Mouse (Mus musculus) v-Abl transformed pro-B cells (cell line): ENCODE data around the gene Tmigd3.

Experiments used
- in situ Hi-C, 2 experiments: fragments of 400-800 bp; cut with MboI; formaldehyde crosslinking; loops; one replicate each; pipeline ENCODE4 v1.15.1; 2025; ENCODE audit not compliant: unreplicated experiment in 2 of 2

Tmigd3 gene

DNA sequence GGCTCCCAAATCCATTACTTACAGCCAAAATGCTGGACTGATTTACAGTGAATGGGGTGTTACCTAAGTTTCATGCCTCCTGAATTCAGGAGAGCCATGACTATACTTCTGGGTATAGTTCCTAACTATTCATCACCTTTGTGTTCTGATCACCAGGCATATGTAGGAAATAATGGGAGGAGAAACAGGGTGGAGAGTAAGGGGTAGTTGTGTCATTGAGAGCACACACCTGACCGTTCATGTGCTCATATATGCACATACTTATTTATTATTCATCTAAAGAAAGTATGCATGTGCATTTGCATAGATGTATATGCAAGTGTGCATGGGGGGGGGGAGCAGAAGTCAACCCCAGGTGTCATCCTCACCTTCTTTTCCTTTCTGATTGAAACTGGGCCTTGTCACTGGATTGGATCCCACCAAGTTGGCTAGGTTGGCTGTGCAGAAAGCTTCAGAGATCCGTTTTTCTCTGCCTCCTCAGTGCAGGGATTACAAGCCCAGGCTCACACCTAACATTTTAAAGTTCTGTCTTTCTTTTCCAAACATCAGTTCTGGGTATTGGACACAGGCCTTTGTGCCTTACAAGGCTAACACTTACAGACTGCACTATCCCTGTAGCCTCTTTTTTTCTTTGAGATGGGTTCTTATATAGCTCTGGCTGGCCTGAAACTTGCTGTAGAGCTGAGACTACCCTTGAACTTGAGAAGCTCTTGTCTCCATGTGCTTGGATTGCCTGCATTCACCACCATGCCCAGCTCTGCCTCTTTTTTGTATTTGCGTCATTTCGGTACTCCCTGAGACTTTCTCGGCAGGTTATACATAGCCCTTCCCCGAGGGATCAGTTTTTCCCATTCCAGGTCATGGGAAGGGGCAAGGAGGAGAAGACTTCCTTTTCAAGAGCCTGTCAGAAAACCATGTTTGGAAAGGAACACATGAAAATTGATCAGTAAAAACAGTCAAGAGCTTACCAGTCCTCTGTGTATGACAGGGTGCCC, 3.0 kb downstream of the Tmigd3 start:
- in situ Hi-C loops: no loop called here

DNA sequence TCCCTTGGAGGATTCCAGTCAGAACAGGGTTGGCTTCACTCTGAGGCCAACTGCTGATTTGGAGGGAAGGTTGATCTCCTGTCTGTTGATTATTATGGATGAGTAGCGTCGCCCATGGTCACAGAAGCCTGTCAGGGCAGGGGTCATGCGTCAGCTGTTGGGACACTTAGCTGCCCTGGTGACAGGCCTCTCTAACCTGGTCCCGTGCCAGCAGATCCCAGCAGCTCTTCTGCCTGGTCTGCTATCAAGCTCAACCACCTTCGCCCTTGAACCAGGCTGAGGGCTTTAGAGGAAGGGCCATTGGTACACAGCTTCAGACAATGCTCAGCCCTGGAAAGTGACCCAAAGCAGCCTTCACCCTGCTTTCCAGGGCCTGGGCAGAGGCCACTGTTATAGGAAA, 5.3 kb downstream of the Tmigd3 start:
- in situ Hi-C loops: no loop called here

DNA sequence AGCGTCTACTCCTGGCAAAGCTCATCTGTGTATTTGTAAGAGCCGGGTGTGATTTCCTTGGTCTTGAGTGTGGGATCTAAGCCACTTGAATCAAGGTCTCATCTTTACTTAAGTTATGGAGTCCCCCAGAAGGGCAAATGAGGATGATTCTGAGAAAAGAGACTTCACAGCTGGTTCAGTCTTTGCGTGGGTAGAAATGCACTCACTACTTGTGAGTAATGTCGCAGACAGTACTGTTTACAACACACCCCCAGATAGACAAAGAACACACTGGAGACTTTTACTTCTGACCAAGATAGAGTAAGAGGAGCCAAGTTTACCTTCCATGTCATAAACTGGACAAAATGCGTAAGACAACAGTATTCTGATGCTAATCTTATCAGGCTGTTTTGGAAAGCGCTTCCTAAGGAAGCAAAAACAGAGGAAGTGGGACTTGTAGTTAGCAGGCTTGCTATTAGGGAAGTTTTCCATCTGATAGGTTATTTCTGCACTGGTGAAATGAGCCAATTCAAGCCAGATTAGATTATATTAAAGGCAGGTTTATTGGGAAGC, 6.6 kb downstream of the Tmigd3 start:
- in situ Hi-C loops: no loop called here

DNA sequence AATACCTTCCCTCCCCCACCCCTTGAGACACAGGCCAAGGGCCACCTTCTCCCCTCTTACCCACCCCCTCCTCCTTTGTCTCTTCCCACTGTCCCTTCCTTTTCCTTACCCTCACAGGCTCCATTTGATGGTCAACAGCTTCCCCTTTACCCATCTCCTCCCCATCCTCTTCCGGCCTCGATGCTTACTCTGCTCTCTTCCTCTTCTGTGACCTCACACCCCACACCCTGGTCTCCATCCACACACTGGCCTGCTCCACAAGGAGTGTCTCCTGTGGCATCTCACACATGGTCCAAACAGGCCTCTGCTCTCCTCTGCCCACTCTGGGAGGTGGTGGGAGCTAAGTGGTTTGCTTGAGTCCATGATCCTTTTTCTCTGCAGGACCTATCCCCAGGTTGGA, 7.2 kb downstream of the Tmigd3 start:
- in situ Hi-C loops: no loop called here

DNA sequence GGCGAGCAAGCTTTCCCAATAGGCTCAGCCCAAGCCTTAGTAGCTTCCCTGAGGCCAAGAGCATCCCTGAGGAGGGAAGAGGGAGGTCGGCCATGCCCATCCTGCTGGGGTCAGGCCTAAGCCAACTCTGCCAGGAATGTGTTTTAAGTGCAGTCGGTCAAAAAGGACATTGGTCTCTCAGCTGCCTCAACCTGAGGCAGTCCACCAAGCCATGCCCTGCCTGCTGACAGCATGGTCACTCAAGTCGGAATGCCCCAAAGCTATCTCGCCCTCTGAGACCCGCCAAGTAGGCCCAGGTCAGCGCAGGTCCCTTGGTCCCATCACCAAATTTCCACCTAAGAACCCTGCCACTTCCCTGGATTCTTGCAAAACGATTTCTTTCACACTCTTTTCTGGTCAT, 8.0 kb downstream of the Tmigd3 start:
- in situ Hi-C loops: no loop called here

DNA sequence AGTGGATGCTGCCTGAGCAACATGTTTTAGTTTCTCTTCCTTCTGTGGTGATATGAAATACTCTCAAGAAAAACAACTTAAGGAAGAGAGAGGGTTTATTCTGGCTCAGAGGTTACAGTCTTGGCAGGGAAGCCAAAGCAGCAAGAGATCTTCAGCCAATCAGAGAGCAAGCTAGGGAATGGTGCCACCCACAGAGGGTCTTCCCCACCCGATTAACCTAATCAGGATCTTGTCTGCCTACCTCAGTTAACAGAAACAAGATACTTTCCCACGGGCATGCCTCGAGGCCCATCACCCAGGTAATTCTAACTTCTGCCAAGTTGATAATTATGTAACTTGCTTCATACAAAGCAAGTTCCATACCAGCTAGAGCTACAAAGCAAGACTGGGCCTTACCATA, 9.7 kb downstream of the Tmigd3 start:
- in situ Hi-C loops: no loop called here

DNA sequence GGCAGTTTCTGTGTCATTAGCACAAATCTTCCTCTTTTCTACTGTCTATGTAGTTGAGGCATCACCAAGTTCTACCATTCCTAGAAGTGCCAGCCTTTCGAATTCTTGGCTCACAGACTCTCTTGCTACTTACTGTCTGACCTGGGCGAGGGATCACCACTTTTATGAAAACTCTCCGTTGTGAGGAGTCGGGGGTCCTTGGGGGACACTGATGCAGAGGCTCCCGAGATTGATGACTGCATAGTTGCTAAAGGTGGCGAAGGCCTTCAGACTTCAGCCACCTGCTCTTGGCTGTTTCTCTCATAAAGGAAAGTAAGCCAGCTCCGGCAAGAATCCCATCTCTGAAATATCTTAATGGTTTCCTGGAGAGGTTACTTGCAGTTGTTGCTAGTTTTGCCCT, 11.4 kb downstream of the Tmigd3 start:
- in situ Hi-C loops: no loop called here

DNA sequence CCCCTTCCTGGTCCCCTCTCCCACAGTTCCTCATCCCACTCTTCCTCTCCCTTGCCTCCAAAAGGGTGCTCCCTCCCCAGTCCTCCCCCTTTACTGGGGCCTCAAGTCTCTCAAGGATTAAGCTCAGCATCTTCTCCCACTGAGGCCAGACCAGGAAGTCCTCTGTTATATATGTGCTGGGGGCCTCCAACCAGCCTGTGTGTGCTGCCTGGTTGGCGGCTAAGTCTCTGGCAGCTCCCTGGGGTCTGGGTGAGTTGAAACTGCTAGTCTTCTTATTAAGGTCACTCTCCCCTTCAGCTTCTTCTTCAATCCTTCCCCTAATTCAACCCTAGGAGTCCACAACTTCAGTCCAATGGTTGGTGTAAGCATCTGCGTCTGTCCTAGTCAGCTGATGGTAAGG, 12.4 kb downstream of the Tmigd3 start:
- in situ Hi-C loops: no loop called here

DNA sequence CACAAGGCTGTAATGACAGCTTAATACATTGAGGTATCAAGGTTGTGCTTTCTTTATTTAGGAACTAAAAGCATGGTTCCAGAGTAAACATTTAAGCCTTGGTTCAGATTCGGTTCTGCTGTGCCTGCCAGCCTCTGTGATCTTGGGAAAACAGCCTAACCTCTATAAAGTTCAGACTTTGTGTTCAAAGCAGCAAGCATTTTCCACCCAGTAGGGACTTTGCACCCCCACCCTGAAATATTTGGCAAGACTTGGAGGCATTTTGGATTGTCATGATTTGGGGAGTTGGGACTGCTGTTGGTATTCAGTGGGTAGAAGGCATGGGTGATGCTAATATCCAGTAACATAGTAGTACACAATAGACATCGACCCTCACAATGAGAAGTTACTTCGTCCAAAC, 18.3 kb downstream of the Tmigd3 start:
- in situ Hi-C loops: no loop called here

DNA sequence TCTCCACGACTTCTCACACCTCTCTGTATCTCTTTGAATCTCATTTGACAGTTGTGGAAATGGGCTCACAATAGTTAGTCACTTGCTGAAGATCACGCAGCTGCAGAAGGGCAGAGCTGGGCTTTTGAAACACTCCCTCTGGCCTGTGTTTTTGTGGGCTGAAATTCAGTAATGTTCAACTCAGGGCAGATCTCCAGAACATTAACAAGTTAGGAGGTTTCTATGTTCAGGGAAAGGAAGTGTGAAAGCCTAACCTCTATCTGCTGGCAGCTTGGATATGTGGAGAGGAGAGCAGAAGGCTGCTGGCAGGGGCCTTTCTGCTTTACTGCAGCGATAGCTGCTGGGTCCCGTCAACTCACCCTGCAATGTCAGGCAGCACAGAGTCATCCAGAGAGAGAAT, 19.5 kb downstream of the Tmigd3 start:
- in situ Hi-C loops: loop anchor here (5.0 to 10.0 kb wide), 4 partner anchors 68 to 1025 kb away; partner anchors contain the start of genes Capza1 (in 1 of the 2) and St7l (in 1 of the 2)

DNA sequence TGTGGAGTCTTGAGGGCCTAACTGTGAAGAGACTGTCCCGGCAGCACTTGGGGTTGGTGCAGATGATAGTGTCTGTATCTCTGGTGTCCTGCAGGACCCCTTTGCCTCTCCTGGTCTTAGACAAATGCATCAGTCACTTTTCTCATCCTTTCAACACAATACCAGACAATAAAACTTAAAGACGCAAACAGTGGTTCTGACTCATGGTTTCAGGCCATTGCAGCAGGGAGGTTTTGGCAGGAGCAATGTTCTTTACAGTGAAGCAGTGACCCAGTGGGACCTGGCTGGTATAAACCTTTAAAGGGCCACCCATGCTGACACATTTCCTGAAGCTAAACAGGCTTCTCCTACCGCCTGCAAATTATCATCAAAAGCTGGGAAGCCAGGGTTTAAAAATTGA, 20.4 kb downstream of the Tmigd3 start:
- in situ Hi-C loops: loop anchor here (5.0 to 10.0 kb wide), 4 partner anchors 69 to 1026 kb away; partner anchors contain the start of genes Capza1 (in 1 of the 2) and St7l (in 1 of the 2)

DNA sequence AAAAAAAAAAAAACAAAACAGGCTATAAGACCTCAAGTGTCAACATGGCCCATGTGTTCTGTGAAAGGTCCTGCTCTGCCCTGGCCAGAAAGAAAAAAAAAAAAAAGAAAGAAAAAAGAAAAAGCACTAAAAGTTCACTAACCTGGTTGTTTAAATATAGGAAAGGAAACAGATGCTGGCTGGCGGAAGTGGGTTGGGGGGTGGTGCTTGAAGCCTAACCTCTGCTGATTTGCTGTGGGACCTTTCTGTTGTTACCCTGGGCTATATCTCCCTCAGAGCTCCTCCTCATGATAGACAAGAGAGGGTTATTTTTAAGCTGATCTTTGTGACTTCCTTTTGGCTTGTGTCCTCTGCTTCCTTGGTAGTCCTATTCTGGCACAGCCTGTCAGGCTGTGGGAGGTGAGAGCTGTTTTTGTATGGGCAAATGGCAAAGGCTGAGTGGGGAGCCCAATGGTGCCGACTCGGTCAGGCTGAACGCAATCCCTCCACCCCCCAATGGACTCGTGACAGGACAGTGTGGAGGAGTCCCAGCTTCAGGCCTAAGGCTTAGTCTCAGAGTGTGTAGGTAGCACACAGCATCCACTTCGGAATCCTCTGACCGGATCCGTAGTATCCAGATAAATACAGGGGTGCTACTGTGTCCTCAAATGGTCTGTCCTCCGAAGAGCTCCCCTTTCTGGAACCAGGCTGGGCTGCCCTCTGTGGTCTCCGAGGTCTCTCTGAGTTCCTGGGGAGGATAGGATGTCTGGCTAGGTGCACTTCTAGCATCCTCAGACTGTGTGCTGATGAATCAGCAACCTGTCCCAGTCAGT, 21.3 kb downstream of the Tmigd3 start:
- in situ Hi-C loops: loop anchor here (5.0 to 10.0 kb wide), 4 partner anchors 70 to 1027 kb away; partner anchors contain the start of genes Capza1 (in 1 of the 2) and St7l (in 1 of the 2)

DNA sequence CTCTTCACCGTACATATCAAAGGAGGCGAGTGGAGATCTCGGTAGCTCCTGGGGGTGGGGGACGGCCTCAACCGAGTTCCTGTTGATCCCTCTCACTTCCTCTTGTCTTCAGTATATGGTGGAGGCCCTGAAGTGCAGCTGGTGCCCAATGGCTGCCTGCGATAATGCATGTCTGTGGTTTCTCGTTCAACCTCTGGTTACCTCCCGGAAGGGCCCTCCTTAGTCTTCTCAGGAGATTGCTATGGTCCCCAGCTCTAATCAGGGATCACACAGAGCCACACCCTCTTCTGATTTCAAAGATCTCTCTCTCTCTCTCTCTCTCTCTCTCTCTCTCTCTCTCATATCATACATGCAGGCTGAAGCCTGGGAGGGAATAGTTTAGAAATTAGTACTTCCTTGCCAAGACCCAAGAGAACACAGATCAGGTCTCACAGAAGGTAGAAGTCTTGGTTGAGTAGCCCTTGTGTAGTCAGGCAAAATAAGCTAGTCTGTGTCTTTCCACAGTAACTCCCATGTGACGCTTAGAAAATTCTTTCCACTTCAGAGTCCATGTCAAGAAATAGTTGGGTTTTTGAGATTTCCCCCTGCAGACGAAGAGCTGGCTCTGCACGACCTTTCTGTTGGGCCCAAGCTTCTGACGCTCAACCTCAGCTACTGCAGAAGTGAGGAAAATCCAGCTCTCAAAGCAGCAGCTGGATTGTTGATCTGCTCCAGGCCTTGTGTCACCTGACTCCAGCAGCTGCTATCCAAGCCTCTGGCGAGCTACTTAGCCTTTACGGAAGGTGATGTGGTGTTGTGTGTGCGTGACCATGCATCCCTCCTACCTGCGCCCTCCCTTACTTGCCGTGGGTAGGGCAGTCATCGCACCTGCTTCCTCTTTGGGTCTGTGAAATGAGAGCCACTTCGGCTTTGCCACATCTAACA, 22.1 kb downstream of the Tmigd3 start:
- in situ Hi-C loops: loop anchor here (5.0 to 10.0 kb wide), 4 partner anchors 71 to 1028 kb away; partner anchors contain the start of genes Capza1 (in 1 of the 2) and St7l (in 1 of the 2)

DNA sequence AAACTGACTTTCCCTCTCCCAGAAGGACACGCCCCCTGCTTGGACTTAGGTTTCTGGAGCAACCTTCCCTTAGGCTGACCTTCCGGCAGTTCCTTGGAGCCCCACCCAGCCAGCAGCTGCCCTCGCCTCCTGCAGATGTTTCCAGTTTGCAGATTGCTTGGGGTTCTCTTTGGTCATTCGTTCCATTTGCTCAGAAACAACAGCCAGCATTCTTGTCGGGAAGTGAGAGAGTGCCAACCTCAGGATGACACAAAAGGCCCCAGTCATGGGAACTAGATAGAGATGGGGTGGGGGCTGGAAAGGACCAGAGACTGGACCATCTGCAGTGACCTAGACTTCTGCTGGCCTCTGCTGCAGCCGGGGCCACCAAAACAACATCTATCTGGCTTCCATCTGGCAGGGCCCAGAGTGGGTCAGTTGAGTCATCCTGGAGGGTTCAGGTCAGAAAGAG, 23.3 kb downstream of the Tmigd3 start:
- in situ Hi-C loops: loop anchor here (5.0 to 10.0 kb wide), 4 partner anchors 72 to 1029 kb away; partner anchors contain the start of genes Capza1 (in 1 of the 2) and St7l (in 1 of the 2)

DNA sequence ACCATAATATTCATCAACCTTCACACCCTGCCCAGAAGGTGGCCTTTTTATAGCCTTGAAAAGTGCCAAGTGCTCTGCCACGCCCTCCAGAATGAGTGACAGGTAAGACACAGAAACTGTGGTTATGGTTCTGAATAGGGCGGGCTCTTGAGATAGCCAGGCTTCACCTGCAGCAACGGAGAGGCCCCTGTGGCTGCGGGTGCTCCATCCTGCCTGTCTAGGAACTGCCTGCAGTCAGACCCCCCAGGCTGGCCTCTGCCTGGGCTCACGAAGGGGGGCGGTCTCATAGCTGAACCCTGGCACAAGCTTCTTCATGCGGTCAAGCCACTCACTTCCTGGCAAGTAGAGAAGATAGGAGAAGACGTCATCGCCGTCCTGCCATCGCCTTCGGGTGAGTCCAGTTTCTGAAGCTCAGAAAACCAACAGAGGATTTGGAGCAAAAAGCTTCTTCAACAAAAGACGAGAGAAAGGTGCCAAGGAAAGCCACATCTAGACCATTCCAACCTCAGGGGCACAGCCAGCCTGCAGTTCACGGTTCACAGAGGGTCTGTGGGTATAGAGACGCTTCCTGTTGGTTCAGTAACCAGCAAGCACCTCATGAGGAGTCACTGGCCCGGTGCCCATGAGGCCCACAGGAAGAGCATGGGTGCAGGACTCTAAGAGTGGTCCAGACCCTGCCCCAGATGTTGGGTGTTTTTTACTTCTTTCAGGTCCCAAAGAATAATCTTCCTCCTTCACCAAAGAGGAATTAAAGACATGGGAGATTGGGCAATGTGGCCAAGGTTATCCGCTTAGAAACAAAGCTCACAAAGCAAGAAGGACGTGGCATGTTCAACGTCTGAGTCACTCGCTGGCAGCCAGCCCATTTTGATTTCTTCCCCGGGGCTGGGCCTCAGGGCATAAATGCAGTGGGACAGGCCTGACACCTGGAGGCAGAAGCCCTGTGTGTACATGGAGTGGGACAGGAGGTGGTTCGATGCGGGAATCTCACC, 24.2 kb downstream of the Tmigd3 start:
- in situ Hi-C loops: loop anchor here (5.0 to 10.0 kb wide), 6 partner anchors 73 to 1030 kb away; partner anchors contain the start of genes Ddx20 (in 2 of the 2), Capza1 (in 1 of the 2) and St7l (in 1 of the 2)

DNA sequence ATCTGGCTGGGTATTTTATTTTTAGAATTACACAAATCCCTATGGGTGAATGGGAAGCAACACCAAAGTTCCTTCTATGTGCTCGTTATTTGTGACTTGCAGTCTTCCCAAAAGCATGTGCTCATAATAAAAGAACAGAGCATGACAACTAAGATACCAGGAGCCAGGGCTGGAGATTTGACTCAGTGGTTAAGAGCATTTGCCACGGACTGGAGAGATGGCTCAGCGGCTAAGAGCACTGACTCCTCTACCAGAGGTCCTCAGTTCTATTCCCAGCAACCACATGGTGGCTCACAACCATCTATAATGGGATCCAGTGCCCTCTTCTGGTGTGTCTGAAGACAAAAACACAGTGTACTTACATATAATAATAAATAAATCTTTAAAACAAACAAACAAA, 26.1 kb downstream of the Tmigd3 start:
- in situ Hi-C loops: loop anchor here (5.0 to 10.0 kb wide), 3 partner anchors 210 to 1032 kb away; partner anchors contain the start of genes Ddx20 (in 2 of the 2), Capza1 (in 1 of the 2) and St7l (in 1 of the 2)

DNA sequence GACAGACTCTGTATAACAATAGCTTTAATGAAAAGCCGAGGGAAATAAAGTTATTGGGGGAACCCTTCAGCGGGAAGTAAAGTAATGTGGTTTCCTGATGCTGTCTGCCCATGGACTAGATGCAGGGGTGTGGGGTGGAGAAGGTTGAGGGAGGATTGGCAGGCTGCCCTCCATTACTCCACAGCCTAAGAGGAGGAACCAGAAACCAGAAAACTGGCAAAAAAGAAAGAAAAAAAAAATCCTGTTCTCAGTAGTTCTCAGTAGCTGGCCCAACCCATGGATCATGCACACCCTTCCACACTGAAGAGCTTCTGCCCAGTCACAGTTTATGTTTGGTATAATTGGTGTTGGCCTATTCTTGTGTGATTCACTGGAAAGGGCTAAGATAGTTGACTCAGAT, 27.6 kb downstream of the Tmigd3 start:
- in situ Hi-C loops: loop anchor here (5.0 to 10.0 kb wide), 3 partner anchors 211 to 1034 kb away; partner anchors contain the start of genes Ddx20 (in 2 of the 2), Capza1 (in 1 of the 2) and St7l (in 1 of the 2)

DNA sequence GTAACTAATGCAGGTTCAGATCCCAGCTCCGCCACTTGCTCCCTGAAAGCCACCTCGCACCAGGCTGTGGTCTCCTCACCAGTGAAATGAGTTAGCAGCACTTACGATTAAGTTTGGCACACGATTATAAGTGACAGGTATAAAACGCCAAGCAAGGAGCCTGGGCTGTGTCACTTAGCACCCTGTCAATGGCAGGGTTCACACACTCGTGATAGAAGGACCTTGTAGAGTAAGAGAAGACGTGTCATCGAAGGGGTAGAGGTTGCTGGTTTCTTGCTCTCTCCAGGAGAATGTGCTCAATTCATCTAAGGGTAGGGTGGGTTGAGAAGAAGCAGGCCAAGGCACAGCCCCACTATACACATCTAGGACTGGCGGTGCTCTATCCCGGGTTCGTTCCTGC, 28.2 kb downstream of the Tmigd3 start:
- in situ Hi-C loops: loop anchor here (5.0 to 10.0 kb wide), 3 partner anchors 212 to 1034 kb away; partner anchors contain the start of genes Ddx20 (in 2 of the 2), Capza1 (in 1 of the 2) and St7l (in 1 of the 2)
